Mouse (Mus musculus) C2C12 (cell line): ENCODE measurements around the gene Sox14. TPM values are rescaled to one million over a fixed set of nuclear protein-coding genes. Genes with fewer than 3 reads are reported as not detected.

ENCODE experiments used
- H3K27me3 ChIP-seq: one replicate; pipeline ENCODE4 v1.6.1; 2011; ENCODE audit not compliant: control insufficient read depth, insufficient read depth, insufficient read length
- H3K36me3 ChIP-seq: one replicate; pipeline ENCODE4 v1.6.1; 2011; ENCODE audit not compliant: control insufficient read depth, insufficient read depth
- H3K4me3 ChIP-seq: one replicate; pipeline ENCODE4 v1.5.1; 2011; ENCODE audit warnings: mild to moderate bottlenecking, control low read depth; ENCODE audit not compliant: poor library complexity, insufficient read depth, severe bottlenecking
- H3K79me2 ChIP-seq: one replicate; pipeline ENCODE4 v1.6.1; 2011; ENCODE audit not compliant: control insufficient read depth, insufficient read depth
- H3K79me3 ChIP-seq: one replicate; pipeline ENCODE4 v1.6.1; 2011; ENCODE audit warnings: low read depth, control low read depth
- H3ac ChIP-seq: one replicate; pipeline ENCODE3; 2011; ENCODE audit warnings: low read depth; ENCODE audit not compliant: control insufficient read depth, insufficient read length
- CEBPB ChIP-seq: IDR thresholded peaks from one replicate; pipeline ENCODE4 v1.6.1; 2011; ENCODE audit warnings: low read depth, mild to moderate bottlenecking, control low read depth, moderate library complexity
- CTCF ChIP-seq: IDR thresholded peaks from one replicate; pipeline ENCODE4 v1.5.1; 2011; ENCODE audit not compliant: control insufficient read depth, insufficient read depth, insufficient read length
- FOSL1 ChIP-seq: IDR thresholded peaks from one replicate; pipeline ENCODE4 v1.8.0; 2011; ENCODE audit warnings: mild to moderate bottlenecking, low read length; ENCODE audit not compliant: poor library complexity, insufficient read depth, severe bottlenecking
- MAX ChIP-seq: IDR thresholded peaks from one replicate; pipeline ENCODE4 v1.6.1; 2011; ENCODE audit warnings: mild to moderate bottlenecking, control low read depth
- MYOD1 ChIP-seq: IDR thresholded peaks from one replicate; pipeline ENCODE4 v1.6.1; 2011; ENCODE audit warnings: low read depth; ENCODE audit not compliant: control insufficient read depth, insufficient read length
- MYOG ChIP-seq: IDR thresholded peaks from one replicate; pipeline ENCODE4 v1.6.1; 2011; ENCODE audit not compliant: control insufficient read depth, insufficient read length; ENCODE audit errors: extremely low read depth
- USF1 ChIP-seq: IDR thresholded peaks from one replicate; pipeline ENCODE4 v1.6.1; 2011; ENCODE audit warnings: low read depth, mild to moderate bottlenecking, control low read depth, moderate library complexity
- long read RNA-seq, 2 experiments: library from polyadenylated mRNA; unstranded; transcript quantifications; one replicate each; pipeline ENCODE4 v2.0.0; 2019 to 2020
- polyA plus RNA-seq: library from polyadenylated mRNA; unstranded; fragments of >200 nt; fragmentation: generic; extraction: Trizol; gene quantifications from one replicate; pipeline ENCODE4 v1.2.1, GENCODE M21; 2012; ENCODE audit warnings: missing spikeins

Gene Sox14
- not detected for polyA plus RNA-seq
- long read RNA-seq, experiment 1: 0 reads
- long read RNA-seq, experiment 2: 0 reads

- Histone ChIP-seq H3ac (no peak within 1 kb of the TSS), H3K27me3 (peaks cover 70% of the 10 kb centered on the region), H3K36me3 (no peaks in the 10 kb centered on the region), H3K79me2 (no peaks in the 10 kb centered on the region), H3K4me3 (no peak within 1 kb of the TSS), H3K79me3 (no peaks in the 10 kb centered on the region)
- TF ChIP-seq MYOD1 (no peak), MAX (no peak), FOSL1 (no peak), CEBPB (no peak), MYOG (no peak), USF1 (no peak), CTCF (no peak)
Observed at GRCm38 (mm10) chr9:99875618-99876372, at the start of gene Sox14. Gene Sox14 (minus strand): TSS chr9:99876170.

GRCm38 (mm10) chr9:99879311-99879710 lies 3.3 kb upstream of the Sox14 start:
- TF ChIP-seq MAX (no peak), FOSL1 (no peak), USF1 (no peak), CEBPB (no peak), CTCF (no peak), MYOG (no peak), MYOD1 (no peak)
- Histone ChIP-seq H3K4me3 (no peak overlapping the region), H3K79me3 (no peaks in the 10 kb centered on the region), H3ac (no peak overlapping the region), H3K27me3 (peaks cover 42% of the 10 kb centered on the region), H3K36me3 (no peaks in the 10 kb centered on the region), H3K79me2 (no peaks in the 10 kb centered on the region)

- peaks cover 46% of the 10 kb centered on the region for H3K27me3 ChIP-seq
- TF ChIP-seq CEBPB (no peak), MYOG (no peak), MYOD1 (no peak), FOSL1 (no peak), USF1 (no peak), MAX (no peak), CTCF (no peak)
- no peak overlapping the region for H3ac ChIP-seq
- H3K79me2 ChIP-seq: no peaks in the 10 kb centered on the region
- no peak overlapping the region for H3K4me3 ChIP-seq
- H3K36me3 ChIP-seq: no peaks in the 10 kb centered on the region
- no peaks in the 10 kb centered on the region for H3K79me3 ChIP-seq
Observed at GRCm38 (mm10) chr9:99878588-99878987, 2.6 kb upstream of the Sox14 start.

- Histone ChIP-seq H3K27me3 (peaks cover 60% of the 10 kb centered on the region), H3K4me3 (no peak overlapping the region), H3K79me3 (no peaks in the 10 kb centered on the region), H3ac (no peak overlapping the region), H3K36me3 (no peaks in the 10 kb centered on the region), H3K79me2 (no peaks in the 10 kb centered on the region)
- TF ChIP-seq MYOG: no peak
- TF ChIP-seq FOSL1: no peak
- no peak for TF ChIP-seq MAX
- no peak for TF ChIP-seq CTCF
- no peak for TF ChIP-seq CEBPB
- TF ChIP-seq USF1: no peak
- no peak for TF ChIP-seq MYOD1
Observed at GRCm38 (mm10) chr9:99877056-99877546, 1.1 kb upstream of the Sox14 start.

- Histone ChIP-seq H3K36me3 (no peaks in the 10 kb centered on the region), H3K27me3 (peaks cover 63% of the 10 kb centered on the region), H3K79me2 (no peaks in the 10 kb centered on the region), H3ac (no peak overlapping the region), H3K79me3 (no peaks in the 10 kb centered on the region), H3K4me3 (no peak overlapping the region)
- TF ChIP-seq MYOG (no peak), FOSL1 (no peak), CEBPB (no peak)
Observed at GRCm38 (mm10) chr9:99876373-99877055, 544 bp upstream of the Sox14 start.
